Mouse (Mus musculus): ENCODE measurements around the gene Zfp800.

Gene Zfp800

DNA sequence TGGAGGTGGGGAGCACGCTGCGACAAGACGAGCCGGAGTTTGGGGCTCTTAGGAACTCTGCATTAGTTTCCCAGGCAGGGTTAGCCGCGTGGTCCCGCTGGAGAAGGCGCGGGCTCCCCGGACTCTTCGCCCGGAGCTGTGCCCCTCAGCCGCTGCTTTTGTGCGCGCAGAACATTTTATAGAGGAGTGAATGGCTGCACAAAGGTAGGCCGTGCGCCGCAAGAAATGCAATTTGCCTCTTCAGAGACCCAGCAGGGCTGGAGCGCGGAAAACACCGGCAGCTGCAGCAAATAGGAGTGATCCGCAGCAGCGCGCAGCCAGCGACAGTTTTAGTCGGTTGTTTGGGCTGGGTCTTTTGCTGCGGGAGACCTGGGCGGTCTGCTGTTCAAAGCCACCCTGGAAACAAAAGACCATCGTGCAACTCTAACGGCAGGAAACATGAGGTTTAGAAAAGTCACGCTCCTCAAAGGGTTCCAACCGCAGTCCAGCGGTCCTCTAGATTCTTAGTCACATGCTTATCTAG, at the start of gene Zfp800:
Gene Zfp800 (minus strand): TSS at position 325 of the 523 bp plus-strand sequence.
- DNase-seq, result no peak

DNA sequence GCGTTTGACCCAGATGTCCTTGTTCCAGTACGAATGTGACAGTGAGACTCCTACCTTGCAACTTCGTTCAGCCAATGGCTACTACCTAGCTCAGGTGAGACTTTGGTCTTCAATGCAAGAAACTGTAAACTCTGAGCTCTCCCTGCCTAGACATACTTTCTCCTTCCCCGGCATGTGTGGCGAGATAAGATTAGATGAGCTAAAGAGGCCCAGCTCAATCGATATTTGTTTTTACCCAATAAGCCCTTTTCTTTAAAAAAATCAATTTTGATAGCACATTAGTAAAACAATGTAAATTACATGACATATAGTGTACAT, 33.7 kb upstream of the Zfp800 start:
- DNase-seq, result no peak

DNA sequence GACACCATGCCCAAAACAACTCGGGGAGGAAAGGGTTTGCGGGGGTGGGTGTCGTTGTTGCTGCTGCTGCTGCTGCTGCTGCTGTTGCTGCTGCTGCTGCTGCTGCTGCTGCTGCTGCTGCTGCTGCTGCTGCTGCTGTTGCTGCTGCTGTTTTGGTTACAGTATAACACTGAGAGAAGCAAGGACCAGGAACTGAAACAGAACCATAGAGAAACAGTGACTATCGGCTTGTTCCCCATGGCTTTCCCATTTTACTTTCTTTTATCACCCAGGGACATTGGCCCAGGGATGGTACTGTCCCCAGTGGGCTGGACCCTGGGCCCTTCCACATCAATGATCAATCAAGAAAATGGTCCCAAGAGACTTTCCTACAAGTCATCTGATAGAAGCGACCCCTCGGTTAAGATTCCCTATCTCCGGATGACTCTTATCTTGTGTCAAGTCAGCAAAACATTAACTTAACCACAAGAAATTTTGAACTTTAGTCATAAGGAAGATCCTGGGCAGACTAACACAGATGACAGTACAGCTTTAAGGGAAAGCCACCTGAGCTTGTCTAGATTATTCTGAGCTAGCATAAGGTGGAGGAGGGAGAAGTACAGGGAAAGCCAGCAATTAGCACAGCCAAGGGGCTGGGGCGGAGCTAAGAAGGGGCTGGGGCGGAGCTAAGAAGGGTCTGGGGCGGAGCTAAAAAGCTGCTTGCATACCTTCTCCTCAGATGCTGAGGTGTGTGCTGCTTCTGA, 33.2 kb upstream of the Zfp800 start:
- DNase-seq, result peak; percentile 39 to 53

DNA sequence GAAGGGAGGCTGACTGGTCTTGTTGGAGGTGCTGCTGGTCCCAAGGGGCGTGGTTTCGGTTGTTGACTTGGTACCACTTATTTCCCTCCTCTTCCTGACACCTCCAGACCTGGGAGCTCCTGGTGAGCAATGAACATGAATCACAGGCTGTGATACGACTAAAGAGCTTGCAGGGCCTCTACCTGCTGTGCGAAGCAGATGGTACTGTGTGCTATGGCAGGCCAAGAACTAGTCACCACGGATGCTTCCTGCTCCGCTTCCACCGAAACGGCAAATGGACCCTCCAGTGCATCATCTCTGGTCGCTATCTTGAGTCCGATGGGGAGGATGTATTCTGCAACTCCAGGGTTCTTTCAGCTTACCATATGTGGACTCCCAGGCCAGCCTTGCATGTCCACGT, 32.1 kb upstream of the Zfp800 start:
- DNase-seq, result no peak

DNA sequence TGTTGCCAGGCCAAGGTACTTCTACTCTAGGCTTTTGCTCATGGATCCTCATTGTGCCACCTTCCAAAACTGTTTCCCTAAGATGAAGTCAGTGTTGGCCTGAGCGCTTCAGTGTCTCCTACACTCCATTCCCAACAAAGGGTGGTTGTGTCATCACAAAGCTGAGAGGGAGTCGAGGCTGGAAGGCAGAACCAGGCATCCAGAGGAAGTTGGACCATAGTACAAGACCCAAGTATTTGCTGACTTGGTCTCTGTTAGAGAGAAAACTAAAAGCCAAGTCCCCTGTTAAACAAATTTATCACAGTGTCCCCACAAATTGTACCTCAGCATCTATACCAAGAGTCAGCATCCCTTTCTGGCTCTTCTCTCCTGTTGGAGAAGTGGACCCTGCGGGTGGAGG, 30.5 kb upstream of the Zfp800 start, which contains the start of gene Gcc1:
Gene Gcc1 (minus strand): TSS at position 101 of the 400 bp plus-strand sequence.
- no peak for DNase-seq

DNA sequence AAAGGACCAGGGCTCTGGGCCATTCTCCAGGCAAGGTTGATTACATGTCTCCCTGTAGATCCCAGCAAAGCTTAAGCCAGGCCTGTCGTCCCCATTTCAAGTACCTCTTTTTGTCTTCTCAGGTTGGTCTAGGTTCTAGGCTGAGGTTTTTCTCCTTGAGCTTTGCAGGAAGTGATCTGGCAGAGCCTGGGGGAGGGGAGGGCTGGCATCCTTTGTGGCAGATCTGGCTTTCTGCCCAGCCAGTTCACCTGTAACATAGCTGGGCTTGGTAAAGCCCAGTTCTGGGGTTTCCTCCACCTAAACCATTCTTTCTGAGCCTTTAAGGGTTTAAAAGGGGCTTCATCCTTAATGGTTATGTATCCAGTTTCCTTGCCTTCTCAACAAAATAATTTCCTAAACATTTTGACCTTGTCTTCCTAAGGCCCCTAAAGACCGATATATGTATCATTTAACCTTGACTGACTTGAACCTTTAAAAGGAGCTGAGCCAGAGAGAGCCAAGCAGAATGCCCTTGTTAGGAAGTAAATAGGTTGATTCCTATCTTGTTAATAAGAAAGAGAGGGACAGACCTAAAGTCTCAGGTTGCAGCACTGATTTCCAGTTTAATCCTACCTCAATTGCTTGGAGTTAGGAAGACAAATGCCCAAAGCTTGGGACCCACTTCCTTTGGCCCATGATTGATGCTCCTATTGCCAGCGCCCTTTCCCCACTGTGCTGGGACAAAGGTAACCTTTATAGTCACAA, 29.5 kb upstream of the Zfp800 start, which contains the start of gene Fscn3:
Gene Fscn3 (plus strand): TSS at position 694 of the 744 bp plus-strand sequence.
- peak; percentile 32 to 55 for DNase-seq

DNA sequence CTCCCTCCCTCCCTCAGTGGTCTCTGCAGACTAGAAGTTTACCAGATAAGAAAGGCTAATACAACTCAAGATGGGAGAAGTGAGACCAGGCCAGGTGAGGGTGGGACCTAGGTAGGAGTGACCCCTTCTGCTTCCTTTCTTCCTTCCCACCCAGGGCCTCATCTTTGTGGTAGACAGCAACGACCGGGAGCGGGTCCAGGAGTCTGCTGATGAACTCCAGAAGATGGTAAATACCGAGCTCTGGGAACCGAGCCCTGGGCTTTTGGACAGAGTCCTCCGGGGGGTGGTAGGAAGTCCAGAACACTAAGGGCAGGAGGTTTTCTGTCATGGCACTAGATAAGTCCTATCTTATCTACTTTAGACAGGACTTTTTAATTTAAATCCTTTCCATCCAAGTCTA, 27.2 kb upstream of the Zfp800 start:
- no peak for DNase-seq

DNA sequence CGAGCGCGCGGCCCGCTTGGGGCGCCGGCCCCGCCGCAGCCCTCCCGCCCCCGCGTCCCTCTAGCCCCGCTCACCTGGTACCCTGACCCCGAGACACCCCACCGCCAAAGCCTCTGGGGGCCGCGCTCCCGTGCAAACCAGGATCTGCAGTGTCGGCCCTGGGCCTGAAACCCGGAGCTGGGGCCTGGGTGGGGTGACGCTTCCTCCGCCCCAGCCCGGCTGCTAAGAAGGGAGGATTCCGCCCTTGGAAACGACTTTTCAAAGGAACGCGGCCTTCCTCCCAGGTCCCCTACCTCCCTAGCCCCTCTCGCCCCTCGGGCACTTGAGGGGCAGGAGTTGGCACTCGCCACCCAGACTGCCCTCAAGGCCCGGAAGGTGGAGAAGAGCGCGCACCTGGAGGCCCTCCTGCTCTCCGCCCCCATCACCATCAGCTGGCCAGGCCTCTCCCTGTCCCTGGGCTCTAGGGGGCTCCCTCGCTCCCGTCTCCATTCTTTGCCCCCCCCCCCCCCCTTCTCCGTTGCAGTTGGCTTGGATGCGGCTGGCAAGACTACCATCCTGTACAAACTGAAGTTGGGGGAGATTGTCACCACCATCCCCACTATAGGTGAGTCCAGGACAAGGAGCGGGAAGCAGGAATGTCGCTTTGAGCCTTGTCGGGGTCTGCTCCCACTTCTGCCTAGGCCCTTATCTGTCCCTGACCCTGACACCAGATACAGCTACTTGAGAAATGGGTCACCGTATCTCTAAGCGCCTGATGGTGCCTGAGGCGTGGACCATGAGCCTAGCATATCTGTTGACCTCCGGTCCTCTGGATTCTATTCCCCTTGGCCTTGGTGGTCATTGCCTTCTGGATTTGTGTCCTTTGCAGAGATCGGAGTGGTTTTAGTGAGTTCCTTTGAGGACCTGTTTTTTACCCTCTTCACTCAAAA, 26.2 kb upstream of the Zfp800 start:
- DNase-seq, result peak; percentile 62 to 72

DNA sequence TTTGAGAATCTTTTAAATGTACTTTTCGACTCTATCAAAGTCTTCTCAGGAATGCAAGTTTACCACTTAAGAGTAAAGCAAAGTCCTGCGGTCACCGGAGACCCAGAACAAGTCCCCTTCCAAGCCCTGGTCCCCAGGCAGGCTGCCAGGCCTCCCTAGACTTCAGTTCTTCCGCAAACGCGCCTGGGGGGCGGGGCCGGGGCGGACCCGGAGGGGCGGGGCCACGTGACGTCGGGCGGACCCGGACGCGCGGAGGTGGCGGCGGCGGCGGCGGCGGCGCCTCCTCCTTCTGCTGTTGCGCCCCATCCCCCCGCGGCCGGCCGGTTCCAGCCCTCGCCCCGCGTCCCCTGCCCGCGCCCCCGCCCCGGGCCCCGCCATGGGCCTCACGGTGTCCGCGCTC, 25.5 kb upstream of the Zfp800 start, which contains the start of gene Arf5:
Gene Arf5 (plus strand): TSS at position 248 of the 400 bp plus-strand sequence.
- DNase-seq, result peak; percentile 93 to 95

DNA sequence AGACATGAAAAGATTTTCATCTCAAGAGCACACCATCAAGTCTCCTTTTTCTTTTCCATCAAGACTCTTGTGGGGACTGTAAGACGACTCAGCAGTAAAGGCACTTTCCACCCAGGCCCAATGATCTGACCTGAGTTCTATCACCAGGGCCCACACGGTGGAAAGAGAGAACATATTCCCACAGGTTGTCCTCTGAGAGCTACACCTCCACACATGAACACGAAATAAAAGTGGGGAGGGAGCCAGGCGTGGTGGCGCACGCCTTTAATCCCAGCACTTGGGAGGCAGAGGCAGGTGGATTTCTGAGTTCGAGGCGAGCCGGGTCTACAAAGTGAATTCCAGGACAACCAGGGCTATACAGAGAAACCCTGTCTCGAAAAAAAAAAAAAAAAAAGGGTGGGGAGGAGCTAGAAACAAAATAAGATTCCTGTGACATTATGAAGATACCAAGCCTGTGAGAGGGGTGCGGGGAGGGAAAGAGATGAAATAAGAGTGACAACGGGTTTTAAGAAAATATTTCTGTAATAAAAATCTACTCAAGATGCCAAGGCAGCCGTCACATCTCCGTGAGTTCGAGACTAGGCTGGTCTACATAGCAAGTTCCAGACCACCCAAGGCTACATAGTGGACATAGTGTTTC, 25.0 kb upstream of the Zfp800 start:
- no peak for DNase-seq

DNA sequence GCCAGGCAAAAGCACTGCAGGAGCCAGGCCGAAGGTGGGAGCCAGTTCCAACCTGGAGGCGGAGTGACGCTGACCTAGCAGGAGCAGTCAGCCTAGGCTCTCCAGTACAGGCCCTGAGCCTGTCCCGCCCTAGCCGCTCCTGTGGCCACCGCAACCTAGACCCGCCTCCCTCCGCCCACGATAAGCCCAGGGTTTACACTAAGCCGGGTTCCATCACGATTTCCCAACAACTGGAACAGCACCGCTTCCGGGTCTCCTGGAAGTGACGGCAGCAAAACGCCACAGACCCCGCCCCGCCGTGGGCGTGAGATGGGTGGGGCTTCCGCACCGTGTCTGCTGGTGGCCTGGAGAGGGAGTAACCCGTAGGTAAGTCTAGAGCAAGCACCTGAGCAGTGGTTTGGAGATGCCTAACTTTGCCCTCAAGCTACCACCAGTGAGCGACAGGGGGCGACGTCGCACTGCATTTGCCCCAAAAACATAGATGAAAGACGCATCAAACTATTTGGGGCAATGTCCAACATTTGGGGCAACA, 23.7 kb upstream of the Zfp800 start:
- peak; percentile 98 for DNase-seq

DNA sequence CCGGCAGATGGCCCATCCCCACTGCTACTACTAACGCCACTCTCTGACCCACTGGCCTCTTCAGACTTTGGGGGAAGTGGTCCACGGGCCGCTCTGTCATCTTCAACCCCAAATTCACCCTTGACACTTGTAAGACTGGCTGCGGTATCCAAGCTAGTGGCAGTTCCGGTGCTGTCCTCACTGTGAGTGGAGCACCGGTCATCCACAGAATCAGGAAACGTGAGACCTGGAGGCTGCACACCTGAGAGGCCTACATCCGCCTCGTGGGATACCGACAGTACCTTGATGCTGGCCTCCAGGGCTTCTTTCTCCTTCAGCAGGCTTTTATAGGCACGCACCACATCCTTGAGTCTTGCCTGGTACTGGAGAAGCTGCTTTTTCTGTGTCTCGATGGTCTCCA, 23.1 kb upstream of the Zfp800 start:
- peak in 1 of 2 experiments; percentile 16 for DNase-seq

DNA sequence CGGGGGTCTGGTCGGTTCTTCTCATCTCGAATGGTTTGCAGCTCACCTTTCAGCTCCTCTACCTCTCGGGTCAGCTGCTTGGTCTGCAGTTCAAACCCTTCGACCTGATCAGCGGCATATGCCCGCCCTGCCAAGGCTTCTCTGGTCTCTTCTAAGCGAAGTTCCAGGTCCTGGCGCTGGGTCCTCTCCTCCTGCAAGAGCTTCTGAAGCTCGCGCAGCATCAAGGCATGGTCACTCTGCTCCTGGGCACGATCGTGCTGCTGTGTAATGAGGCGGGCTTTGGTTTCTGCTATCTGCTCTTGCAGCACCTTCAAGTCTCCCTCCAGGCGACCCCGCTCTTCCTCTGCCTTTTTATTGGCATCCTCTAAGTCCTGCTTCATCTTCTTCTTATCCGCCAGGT, 22.6 kb upstream of the Zfp800 start:
- DNase-seq, result no peak

DNA sequence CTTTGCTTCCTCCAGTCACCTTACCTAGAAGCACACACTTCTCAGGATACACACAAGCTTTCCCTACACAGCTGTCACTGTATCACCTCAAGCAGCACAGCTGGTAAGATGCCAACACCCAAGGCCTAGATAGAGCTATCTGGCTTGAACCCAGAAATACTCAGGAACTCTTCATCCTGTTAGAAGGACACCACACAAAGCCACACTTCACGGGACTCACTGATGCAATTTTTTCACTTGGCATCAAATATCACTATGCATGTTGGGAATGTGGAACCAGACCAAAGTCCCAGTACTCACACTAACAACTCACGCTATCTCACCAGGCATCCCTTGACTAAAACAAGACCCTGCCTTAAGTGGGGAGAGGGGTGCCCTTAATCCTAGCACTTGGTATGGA, 21.9 kb upstream of the Zfp800 start:
- peak in 1 of 2 experiments; percentile 5 for DNase-seq

DNA sequence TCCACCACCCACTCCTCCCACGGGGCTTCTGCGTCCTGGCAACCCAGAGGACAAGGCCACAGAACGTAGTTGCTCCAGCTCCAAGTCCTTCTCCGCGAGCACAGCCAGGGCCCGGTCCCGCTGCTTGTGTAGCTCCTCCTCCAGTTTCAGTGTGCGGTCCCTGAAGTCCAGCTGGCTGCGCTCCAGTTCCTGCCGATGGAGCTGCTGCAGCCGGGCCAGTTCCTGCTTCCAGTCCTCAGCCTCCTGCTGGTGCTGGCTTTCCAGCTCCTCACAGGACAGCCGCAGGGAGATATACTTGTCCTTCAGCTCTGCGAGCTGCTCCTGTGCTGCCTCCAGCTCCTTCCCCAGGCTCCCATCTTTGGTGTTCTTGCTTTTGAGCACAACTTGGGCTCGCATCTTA, 20.6 kb upstream of the Zfp800 start:
- DNase-seq, result peak; percentile 39 to 47

DNA sequence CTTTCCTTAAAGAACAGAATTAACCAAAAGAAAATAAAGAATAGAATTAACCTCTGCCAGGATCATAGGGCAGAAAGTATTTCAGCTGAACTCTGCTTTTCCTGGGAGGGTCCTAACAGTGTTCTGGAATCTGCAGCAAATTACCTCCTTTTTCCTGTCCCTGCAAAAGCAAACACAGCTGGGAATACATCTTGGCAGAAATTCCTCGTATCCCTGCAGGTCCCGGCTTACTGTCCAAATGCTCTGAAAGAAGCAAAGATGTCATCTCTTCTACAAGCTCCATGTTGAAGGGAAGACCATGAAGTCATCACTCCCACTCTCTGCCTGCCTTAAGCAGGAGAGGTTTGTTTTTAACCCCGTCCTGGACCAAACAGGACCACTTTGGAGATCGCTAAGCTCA, 19.2 kb upstream of the Zfp800 start:
- DNase-seq, result no peak

DNA sequence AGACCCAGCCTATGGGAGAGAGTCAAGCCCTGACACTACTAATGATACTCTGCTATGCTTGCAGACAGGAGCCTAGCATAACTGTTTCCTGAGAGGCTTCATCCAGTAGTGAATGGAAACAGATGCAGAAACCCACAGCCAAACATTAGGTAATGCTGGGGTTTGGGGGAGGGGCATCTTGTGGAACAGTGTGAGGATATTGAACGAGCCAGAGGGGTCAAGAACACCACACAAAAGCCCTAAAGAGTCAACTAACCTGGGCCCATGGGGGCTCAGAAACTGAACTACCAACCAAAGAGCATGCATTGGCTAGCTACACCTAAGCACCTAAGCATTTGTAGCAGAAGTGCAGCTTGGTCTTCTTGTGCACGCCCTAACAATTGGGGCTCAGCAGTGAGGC, 13.4 kb upstream of the Zfp800 start:
- no peak for DNase-seq

DNA sequence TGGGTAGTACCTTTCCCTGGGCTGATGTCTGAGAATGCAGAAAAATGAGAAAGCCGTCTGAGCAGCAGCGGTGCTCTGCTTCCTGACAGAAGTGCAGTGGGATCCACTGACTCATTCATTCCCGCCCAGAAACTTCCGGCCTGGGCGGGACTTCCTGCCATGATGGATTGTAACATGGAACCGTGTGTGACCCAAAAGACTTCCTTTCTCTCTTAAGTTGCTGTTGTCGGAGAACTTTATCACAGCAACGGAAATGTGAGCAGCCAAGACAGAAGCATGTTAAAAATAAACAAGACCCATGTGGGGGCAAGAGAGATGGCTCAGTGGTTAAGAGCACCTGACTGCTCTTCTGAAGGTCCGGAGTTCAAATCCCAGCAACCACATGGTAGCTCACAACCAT, 12.2 kb upstream of the Zfp800 start:
- peak in 1 of 2 experiments; percentile 21 for DNase-seq

DNA sequence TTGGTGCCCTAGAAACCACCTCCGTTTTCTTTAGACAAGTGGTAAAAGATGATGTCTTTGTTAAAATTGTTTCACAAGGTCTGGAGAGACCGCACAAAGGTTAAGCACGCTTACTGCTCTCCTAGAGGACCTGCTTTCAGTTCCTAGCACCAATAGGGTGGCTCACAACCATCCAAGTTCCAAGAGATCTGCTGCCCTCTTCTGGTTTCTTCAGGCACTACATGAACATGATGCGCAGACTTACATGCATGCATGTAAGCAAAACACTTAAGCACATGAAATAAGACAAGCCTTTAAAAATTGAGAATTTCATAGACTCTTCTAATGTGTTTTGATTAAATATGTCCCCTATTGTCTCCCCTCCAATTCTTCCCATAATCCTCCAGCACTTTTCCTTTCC, 2.0 kb upstream of the Zfp800 start:
- DNase-seq, result no peak

DNA sequence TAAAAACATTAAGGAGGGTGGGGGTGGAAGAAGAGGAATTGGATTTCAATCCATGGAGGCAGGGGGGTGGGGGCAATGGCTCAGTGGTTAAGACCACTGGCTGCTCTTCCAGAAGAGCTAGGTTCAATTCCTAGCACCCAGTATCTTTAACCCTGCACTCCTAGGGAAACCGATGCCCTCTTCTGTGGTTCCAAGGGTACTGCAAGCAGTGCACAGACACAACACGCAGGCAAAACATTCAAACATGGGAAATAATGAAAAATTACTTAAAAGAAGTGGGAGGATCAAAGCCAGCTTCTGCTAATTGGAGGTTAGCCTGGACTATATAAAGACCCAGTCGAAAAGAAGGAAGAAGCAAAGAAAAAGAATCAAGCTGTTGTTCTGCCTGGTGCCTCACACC, 921 bp upstream of the Zfp800 start:
- no peak for DNase-seq

DNA sequence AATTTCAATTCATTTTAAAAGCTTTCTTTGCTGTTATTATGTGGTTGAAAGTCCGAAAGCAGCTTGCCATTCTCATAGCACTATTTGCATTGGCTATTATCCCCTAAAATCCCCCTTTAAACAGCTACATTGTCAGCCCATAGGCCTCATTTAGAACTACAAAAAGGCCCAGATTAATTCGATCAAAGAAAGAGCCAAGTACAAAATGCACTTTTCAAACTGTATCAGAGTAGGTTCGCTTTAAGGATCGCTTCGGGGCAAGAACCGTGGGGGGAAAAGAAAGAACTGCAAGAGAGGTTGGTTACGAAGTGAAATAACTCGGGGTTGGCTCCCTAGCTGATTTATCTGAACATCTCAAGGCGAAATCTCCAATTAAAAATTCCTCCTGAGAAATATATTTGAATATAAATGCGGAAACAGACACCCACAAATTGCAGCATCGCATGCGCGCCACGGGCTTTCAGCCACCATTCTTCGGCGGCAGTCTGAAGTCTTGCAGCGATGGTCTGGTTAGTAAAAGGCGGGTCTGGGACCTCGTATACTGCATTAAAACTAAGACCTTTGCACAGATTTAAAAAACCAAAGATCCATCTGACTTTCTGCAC, 850 bp downstream of the Zfp800 start:
- DNase-seq, result peak in 1 of 2 experiments; percentile 11
